Mouse (Mus musculus) forelimb bud, embryonic 11.5 days (tissue): ENCODE results near the gene Ms4a4a.
"Not testable (repeated sequence)": the region's sequence is repeated elsewhere in the genome, so short reads cannot be mapped to it uniquely, and the experiment has no call there.

ENCODE experiments used
- DNase-seq: peaks from one replicate; pipeline ENCODE4 v3.0.0-alpha.2; 2012; ENCODE audit warnings: low read depth, low spot score

The Ms4a4a gene

DNA sequence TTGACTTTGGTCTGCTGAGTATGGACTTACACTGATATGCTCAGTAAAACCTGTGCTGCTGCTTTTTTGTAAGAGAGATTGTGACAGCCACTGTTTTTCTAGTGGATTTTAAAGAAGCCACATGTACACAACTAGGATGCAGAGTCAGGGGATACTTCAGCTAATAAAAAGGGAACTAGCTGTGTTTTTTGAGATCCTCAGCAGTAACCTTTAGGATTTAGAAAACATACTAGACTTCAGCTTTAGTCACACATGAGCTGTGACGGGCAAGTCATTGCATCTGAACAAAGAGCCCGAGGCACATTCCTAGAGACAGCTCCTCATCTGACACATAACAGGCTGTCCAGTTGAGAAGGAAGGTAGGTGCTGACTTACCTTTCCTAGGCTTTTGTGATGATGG is at the start of gene Ms4a4a:
Ms4a4a (plus strand) TSS at position 251 of the 400 bp plus-strand sequence.
- no peak for DNase-seq

DNA sequence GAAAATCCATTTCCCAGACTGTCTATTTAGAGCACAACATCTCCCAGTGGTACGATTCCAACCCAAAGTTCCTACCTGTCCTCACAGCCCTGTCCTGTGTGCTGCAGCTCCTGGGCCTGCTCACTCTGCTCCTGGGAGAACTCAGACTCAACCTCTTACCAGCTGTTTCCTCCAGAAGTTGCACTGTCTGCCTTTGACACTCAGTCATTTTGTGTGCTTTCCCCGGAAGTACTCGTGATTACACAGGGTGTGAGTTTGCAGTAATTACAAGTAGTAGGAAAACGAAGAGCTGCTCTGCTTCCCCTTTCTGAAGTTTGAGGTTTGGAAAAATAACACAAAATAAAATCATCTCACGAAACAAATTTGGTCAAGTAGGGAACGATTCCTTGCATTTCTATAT is 39.4 kb upstream of the Ms4a4a start, which contains the start of gene Ms4a7:
Ms4a7 (minus strand) TSS at position 215 of the 400 bp plus-strand sequence.
- DNase-seq = no peak

DNA sequence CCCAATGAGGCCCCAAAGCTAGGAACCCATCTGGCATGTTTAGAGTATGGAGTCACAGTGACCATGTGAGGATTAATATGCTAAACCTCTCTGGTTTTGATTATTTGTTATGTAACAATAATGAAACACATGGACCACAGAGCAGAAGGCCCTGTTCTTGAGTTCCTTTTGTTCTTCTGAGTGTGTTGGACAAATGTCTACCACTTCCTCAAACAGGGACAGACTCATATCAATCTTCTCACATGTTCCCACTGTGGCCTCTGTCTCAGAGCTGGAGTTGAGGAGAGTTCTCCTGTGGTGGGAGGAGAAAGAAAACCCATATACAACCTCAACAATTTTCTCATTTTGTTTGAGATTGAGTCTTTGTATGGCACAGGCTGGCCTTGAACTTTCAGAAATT is 32.2 kb upstream of the Ms4a4a start:
- no peak for DNase-seq

DNA sequence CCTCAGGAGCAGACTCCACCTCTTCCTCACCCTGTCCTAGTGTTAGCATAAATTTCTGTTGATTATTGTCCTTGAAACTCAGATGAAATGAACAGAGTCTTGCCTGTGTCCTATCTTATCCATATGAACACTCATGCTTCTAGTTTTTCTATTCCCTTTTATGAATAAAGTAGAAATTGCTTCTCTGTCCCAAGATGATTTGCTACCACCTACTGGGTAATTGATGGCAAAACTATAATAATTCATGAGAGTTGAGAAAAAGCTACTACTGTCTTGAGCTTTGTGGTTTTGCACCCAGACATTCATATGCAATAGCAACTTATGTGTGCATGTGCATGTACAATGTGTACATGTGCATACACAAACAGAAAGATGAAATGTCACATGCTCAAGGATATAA is 31.3 kb upstream of the Ms4a4a start:
- no peak for DNase-seq

DNA sequence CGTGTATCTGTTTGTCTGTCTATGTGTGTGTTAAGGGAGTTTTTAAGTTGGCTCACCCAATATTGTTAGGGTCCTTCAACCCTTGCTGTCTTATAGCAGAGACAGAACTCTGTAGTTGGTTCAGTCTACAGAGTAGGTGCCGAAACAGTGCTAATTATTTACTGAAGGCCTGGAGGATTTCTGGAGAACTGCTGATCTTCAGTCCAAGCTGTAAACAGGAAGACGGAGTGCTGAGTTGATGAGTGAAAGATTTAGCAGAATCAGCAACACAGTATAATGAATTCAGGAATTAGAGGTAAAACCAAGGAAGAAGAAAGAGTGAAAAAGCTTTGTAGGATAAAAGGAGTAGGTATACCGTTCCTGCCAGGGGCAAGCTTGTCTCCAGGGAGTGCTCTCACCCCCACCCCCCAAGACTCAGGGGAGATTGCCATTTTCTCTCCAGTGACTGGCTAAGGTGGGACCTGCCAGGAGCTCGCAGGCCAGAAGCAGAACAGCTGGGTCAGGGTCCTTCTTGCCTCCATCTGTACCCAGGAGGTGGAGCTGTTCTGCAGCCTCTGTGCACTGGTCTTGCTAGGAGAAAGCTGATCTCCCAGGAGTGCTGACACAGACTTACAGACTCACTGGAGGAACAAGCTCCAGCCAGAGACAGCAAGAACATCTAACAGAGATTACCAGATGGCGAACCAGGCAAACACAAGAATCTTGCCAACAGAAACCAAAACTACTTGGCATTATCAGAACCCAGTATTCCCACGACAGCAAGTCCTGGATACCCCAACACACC is 25.4 kb upstream of the Ms4a4a start:
- peak; percentile 11 for DNase-seq

DNA sequence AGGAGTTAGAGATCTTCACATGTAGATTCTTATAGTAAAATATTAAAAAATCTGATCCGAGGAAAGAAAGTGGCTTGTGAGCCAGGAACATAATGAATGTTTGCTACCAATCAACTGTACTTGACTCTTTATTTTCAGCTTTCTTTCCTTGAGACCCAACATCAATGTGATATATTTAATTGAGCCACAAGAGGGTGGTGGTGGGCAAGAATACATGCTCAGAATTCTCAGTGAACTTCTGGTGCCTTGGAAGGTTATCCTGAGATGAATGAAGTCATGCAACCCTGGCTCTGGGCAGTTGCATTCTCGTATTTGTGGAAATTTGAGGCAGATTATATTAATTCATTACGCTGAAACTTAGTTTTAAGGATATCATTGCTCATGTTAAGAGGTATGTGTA is 23.4 kb upstream of the Ms4a4a start:
- DNase-seq = no peak

DNA sequence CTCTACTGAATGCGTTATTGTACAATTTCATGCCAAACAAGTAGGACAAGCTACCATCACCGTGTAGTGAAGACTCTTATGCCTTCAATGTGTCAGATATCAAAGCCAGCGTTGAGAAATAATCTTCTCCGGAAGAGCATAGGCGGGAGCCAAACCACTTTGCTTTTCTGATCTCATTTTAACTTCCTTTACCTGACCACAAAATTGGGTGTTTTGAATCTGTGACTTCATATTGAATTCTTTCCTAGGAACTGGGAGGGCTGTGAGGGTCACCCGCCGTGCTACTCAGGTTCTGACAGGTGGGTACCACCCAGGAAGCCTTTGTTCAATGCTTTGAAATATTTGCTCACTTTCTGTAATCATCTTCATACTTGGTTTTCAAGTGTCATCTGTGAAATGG is 19.6 kb upstream of the Ms4a4a start:
- no peak for DNase-seq

DNA sequence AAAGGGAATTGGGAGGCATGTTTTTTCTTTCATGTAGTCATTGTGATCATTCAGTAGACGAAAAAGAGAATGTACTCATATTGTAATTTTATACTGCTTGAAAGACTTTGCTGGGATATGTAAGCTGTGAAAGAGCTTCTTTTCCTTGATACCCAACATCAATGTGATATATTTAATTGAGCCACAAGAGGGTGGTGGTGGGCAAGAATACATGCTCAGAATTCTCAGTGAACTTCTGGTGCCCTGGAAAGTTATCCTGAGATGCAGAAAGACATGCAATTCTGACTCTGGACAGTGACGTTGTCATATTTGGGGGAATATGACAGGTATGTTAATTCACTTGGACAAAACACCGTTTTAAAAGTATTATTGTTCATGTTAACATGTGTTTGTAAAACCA is 15.2 kb upstream of the Ms4a4a start:
- DNase-seq = no peak

DNA sequence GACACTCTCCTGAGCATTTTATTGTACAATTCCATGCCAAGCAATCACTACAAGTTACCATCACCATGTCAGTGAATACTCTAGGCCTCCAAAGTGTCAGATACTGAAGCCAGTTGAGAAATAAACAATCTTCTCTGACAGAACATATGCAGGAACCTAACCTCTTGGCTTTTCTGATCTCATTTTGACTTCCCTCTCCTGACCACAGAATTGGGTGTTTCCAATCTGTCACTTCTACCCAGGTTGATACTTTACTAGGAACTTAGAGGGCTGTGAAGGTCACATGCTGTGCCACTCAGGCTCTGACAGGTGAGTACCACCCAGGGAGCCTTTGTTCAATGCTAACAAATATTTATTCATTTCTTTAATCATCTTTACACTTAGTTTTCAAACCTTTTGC is 13.3 kb upstream of the Ms4a4a start:
- no peak for DNase-seq

DNA sequence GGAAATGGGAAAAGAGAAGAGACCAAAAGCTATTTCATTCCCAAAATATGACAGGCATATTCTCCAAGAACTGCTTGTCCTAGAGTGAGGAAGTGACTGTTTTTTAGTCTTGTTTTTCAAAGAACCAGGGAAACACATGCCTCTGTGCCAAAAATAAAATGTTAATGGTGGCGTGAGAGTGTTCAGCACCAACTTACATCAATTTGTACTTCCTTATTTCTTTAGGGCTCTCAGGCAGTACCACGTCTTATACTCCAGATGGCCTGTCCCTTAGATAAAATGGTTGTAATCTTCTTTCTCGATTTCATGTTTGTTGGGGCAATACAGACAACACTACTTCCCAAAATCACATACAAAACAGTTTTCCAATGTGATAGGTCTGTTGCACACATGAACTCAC is 7.0 kb upstream of the Ms4a4a start:
- DNase-seq = no peak

DNA sequence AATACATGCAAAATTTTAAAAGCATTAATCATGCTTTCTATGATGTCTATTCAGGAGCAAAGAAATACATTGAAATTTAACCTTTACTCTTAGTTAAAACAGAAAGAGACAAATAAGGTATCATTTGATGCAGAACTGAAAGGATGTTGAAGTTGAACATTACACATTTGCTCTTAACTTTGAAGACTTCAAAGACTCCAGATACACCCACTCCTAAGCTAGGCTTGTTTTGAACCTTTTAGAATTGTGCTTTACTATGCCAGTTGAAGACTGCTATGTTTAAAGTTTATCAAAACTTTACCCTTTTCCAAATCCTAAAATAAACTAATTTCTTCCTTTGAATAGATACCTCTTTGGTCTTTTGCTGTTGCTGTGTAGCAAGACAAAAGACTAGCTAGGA is 4.1 kb upstream of the Ms4a4a start:
- no peak for DNase-seq

DNA sequence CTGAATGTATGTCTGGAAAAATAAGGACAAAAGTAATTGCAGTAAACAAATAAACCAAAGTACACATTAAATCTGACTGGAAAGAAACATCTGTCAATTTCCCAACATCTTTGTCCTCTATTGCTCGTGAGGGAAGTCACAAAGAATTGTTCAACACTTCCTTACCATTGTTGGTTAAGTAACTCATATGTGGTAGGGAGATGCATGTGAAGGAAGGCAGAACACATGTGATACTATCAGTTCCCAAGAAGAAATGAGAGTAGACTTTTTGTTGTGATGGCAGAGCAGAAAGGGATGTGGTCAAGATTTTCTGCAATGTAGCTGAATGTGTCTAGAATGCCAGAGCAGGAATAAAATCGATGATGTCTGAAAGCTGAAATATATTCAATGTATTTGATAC is 1.1 kb downstream of the Ms4a4a start:
- no peak for DNase-seq

DNA sequence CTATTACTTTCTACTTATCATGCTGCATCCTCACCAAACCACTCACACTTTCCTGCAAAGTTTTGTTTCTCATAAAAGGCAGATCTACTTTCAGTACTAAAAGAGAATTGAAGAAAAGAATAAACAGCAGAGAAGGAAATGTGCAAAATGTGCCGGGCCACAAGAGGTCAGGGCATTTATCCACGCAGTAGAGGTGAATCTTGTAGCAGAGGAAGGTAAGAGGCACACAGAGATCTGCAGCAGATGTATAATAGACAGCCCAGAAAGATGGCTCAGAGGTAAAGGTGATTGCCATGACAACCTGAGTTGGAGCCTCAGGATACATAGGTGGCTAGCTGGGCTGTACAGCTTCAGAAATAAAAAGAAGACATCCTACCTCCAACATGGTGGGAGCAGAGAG is 11.8 kb downstream of the Ms4a4a start:
- no peak for DNase-seq

DNA sequence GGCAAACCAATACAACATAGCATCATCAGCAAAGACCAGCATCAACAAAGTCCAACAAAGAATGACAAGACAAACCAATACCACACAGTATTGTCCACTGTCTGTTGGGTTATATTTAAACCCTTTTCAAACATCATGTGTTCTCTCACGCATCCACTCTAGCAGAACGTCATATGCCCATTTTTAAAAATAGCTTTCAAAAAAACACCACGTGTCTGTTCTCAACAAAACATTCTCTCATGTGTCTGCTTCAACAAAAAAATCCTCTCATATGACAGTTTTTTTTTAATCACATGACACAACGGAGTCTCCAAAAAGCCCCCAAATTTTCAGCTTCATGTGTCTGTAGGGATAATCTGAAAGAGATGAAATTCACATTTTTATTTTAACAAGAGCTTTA is 12.4 kb downstream of the Ms4a4a start:
- DNase-seq = no peak

DNA sequence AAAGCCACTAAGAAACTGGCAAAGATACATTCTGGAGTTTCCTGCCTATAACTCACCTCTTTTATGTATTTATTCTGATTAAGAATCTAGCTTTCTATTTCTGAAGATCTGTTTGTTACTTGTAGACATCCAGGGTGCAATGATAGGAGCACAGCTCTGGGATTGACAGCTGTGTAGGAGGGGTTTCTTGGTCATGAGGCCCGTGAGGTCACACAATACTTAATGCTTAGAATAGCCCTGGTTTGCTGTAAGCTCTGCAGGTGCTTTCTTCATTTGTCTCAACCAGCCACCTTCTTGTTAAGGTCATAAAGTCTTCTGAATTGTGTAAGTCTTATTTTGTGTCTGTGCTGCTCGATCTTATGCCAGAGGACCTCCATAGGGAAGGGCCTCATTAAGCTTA is 13.6 kb downstream of the Ms4a4a start:
- DNase-seq = no peak

DNA sequence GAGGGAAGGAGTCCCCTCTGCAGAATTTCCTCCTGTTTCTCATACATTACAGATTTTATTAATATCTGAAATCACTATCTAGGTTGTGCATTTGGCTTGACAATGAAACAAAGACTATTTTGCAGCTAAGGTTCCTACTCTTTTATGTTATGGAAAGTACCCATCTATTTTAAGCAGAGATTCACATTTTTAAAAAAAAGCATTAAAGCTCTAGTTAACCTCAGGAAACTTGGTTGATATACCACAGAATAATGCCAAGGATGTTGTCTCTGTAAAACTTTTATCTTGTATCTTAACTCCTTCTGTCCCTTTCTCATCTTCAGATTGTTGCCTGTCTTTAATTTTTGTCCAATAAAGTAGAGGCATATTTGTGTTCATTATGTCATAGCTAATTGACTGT is 20.4 kb downstream of the Ms4a4a start:
- no peak for DNase-seq

DNA sequence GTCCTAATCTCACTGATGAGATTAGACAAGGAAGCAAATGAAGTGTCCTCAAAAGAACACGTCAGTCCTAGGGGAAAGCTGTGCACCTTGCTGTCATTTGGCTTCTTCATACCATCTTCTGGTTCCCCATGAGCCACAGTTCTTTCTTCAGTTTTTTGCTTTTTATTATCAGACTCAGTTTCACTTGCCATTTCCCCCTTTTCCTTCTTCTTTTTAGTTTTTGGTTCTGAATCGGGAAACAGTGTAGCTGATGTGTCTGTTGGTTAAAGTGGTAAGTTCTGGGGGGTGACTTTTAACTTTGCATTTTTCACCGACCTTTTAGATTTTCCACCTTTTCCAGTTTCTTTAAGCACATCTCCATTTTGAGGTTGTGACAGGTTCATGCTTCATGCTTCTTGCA is 29.2 kb downstream of the Ms4a4a start, which contains the start of gene Ms4a4c:
Ms4a4c (plus strand) TSS at position 244 of the 400 bp plus-strand sequence.
- DNase-seq = no peak

DNA sequence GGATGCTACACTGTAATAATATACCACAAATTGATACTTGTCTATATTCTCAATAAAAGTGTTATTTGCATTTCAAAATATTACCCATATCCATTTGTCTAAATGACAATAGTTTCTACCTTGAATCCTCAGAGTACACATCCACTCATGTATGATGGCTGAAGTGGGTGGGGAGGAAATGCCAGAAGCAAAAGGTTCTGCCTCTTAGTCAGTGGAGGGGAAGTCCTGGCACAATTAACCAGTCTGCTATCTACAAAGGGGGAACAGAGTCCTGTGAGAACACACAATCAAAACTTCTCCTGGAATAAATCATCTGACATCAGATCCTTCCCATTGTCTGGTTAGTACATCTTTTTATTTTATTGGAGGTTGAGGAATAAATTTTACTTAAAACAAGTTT is 32.1 kb downstream of the Ms4a4a start:
- no peak for DNase-seq

DNA sequence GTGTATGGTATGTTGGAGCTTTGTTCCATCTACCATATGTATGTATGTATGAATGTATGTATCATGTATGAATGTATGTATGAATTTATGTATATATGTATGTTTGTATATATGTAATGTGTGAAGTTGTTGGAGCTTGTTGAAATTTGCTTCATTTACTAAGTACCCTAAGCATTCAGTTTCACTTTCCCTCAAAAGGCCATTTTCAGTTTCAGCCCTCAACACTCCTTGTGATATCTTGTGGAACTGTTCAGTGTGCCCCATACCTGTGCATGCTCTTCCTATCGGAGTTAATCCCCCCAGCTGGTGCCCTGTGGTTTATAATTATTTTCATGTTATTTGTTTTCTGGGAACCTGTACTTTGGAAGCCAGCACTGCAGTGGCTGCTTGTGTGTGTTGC is 33.3 kb downstream of the Ms4a4a start:
- no peak for DNase-seq

DNA sequence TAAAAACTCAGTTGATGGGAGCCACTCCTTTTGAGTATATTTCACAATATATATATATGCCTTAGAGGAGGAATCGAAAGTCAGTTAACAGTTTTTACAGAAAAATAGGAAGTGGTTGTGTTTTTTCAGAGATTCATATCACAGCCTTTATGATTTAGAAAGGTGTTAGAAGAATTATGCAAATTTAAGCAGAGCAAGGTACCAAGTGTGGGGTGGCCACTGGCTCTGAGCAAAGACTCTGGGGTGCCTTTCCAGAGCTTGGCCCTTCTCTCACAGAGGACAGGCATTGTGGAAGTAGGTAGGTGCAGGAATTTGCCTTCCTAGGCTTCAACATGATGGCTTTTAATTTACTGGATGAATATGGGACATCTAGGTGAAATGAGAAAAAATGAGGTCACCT is 36.3 kb downstream of the Ms4a4a start:
- no peak for DNase-seq

DNA sequence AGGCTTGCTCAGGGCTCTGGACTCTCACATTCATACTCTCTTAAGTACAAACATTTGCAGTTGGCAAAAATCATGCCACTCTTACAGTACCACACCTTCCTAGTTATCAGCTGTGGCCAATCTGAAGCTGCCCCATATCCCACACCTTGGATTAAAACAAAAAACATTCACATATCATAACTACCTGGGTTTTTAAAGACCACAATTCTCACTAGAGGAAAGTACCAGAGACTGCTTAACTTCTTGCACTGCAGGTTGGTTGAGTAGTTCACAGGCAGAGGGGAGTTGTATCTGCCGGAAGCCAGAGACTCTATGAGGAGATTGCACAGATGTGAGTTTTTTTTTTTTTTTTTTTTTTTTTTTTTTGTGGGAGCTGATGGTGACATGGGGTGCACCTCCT is 38.8 kb downstream of the Ms4a4a start:
- no peak for DNase-seq

DNA sequence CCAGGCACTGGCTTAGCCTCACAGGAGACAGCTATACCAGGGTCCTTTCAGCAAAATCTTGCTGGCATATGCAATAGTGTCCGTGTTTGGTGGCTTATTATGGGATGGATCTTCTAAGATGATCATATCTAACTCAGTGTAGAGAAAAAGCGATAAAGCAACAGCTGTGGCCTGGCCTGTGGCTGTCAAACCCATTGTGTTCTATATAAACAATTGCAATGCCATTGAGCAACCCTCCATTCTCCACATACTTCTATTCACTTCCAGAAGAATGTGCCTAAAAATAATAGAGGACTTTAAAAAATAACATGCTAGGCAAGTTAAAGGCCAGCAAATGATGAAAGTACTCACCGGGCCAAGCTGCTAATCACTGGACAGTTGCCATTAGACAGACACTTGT is 40.3 kb downstream of the Ms4a4a start:
- DNase-seq = no peak

DNA sequence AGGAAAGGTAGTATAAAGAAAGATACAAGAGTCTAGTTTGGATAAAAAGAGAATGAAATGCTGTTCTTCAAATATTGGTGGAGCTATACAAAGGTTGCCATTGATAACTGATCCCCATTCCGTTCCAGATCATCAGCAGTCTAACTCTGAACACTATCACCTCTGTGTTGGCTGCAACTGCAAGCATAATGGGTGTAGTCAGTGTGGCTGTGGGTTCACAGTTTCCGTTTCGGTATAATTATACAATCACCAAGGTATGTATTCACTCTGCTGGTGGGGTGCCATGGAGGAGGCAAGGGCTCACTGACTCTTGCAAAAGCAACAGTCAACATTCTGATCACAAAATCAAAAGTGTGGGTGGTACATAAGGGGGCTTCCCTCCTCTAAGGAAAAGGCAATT is 43.5 kb downstream of the Ms4a4a start:
- not testable (repeated sequence) for DNase-seq

DNA sequence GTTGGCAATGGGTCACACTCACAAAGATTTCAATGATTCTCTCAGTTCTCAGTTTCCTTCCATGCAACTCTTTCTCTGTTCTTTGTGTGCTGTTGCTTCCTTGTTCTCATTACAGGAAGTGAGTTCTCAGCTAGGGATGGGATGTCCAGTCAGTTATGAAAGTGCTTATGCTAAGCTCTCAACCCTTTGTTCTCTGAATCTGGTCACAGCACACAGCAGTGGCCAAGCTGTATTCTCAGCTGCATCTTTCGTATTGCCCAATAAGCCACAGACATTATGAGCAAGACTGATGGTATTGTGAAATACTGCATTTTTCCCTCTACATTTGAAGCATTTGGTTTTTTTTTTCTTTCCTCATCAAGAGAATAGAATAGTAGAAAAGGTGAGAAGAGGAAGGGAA is 55.9 kb downstream of the Ms4a4a start:
- DNase-seq = not testable (repeated sequence)
